Mouse (Mus musculus): ENCODE measurements around the gene Dysf. TPM values are rescaled to one million over a fixed set of nuclear protein-coding genes. Genes with fewer than 3 reads are reported as not detected.

Gene Dysf
- polyA plus RNA-seq, 1 experiment from 2014 or later: 1.7 TPM

GRCm38 (mm10) chr6:84156481-84157025, 148.2 kb downstream of the Dysf start:
- ATAC-seq: no peak
- H3K4me3 ChIP-seq (replicated peaks; ENCODE audit: low read length): no peak overlapping the region
- H3K9ac ChIP-seq (replicated peaks; ENCODE audit: low read depth, low read length): no peak overlapping the region
- H3K4me2 ChIP-seq (ENCODE audit: low read length): no peak overlapping the region
- H3K36me3 ChIP-seq (ENCODE audit: control insufficient read depth, insufficient read depth): no peaks in the 10 kb centered on the region
- H3K9me3 ChIP-seq (ENCODE audit: control insufficient read depth, low read length): no peaks in the 10 kb centered on the region
- no peak overlapping the region for H3K27ac ChIP-seq (ENCODE audit: low read length)
- no peaks in the 10 kb centered on the region for H3K27me3 ChIP-seq (replicated peaks; ENCODE audit: control insufficient read depth, insufficient read depth, low read length)
- 80% methylated on average over 4 of the region's 4 CpGs for WGBS
- no peaks in the 10 kb centered on the region for H3K4me1 ChIP-seq (replicated peaks; ENCODE audit: control insufficient read depth, insufficient read depth, low read length)

- Histone ChIP-seq H3K36me3 (ENCODE audit: control insufficient read depth, insufficient read depth) (no peaks in the 10 kb centered on the region), H3K27me3 (replicated peaks; ENCODE audit: control insufficient read depth, insufficient read depth, low read length) (no peaks in the 10 kb centered on the region), H3K4me2 (ENCODE audit: low read length) (no peak overlapping the region), H3K4me1 (replicated peaks; ENCODE audit: control insufficient read depth, insufficient read depth, low read length) (no peaks in the 10 kb centered on the region), H3K9me3 (ENCODE audit: control insufficient read depth, low read length) (no peaks in the 10 kb centered on the region), H3K9ac (replicated peaks; ENCODE audit: low read depth, low read length) (no peak overlapping the region), H3K4me3 (replicated peaks; ENCODE audit: low read length) (no peak overlapping the region), H3K27ac (ENCODE audit: low read length) (no peak overlapping the region)
- WGBS: 95% methylated on average over 4 of the region's 4 CpGs
- no peak for ATAC-seq
Measured at GRCm38 (mm10) chr6:84159046-84159445, 150.7 kb downstream of the Dysf start.

GRCm38 (mm10) chr6:84167612-84168011, 159.2 kb downstream of the Dysf start:
- H3K27ac ChIP-seq (ENCODE audit: low read length): no peak overlapping the region
- H3K9ac ChIP-seq (replicated peaks; ENCODE audit: low read depth, low read length): no peak overlapping the region
- no peaks in the 10 kb centered on the region for H3K27me3 ChIP-seq (replicated peaks; ENCODE audit: control insufficient read depth, insufficient read depth, low read length)
- H3K4me1 ChIP-seq (replicated peaks; ENCODE audit: control insufficient read depth, insufficient read depth, low read length): no peaks in the 10 kb centered on the region
- no peaks in the 10 kb centered on the region for H3K9me3 ChIP-seq (ENCODE audit: control insufficient read depth, low read length)
- H3K4me3 ChIP-seq (replicated peaks; ENCODE audit: low read length): no peak overlapping the region
- no peak overlapping the region for H3K4me2 ChIP-seq (ENCODE audit: low read length)
- 87% methylated on average over 14 of the region's 14 CpGs for WGBS
- no peaks in the 10 kb centered on the region for H3K36me3 ChIP-seq (ENCODE audit: control insufficient read depth, insufficient read depth)
- ATAC-seq: no peak

GRCm38 (mm10) chr6:84168571-84168970, 160.2 kb downstream of the Dysf start:
- H3K27me3 ChIP-seq (replicated peaks; ENCODE audit: control insufficient read depth, insufficient read depth, low read length): no peaks in the 10 kb centered on the region
- no peak for ATAC-seq
- H3K36me3 ChIP-seq (ENCODE audit: control insufficient read depth, insufficient read depth): no peaks in the 10 kb centered on the region
- no peaks in the 10 kb centered on the region for H3K4me1 ChIP-seq (replicated peaks; ENCODE audit: control insufficient read depth, insufficient read depth, low read length)
- H3K4me2 ChIP-seq (ENCODE audit: low read length): no peak overlapping the region
- no peak overlapping the region for H3K4me3 ChIP-seq (replicated peaks; ENCODE audit: low read length)
- WGBS: 93% methylated on average over 1 of the region's 1 CpGs
- no peak overlapping the region for H3K9ac ChIP-seq (replicated peaks; ENCODE audit: low read depth, low read length)
- H3K9me3 ChIP-seq (ENCODE audit: control insufficient read depth, low read length): no peaks in the 10 kb centered on the region
- H3K27ac ChIP-seq (ENCODE audit: low read length): no peak overlapping the region

- Histone ChIP-seq H3K4me3 (replicated peaks; ENCODE audit: low read length) (no peak overlapping the region), H3K9me3 (ENCODE audit: control insufficient read depth, low read length) (no peaks in the 10 kb centered on the region), H3K27ac (ENCODE audit: low read length) (no peak overlapping the region), H3K9ac (replicated peaks; ENCODE audit: low read depth, low read length) (no peak overlapping the region), H3K36me3 (ENCODE audit: control insufficient read depth, insufficient read depth) (no peaks in the 10 kb centered on the region), H3K4me2 (ENCODE audit: low read length) (no peak overlapping the region), H3K4me1 (replicated peaks; ENCODE audit: control insufficient read depth, insufficient read depth, low read length) (no peaks in the 10 kb centered on the region), H3K27me3 (replicated peaks; ENCODE audit: control insufficient read depth, insufficient read depth, low read length) (no peaks in the 10 kb centered on the region)
- 87% methylated on average over 6 of the region's 6 CpGs for whole genome bisulfite sequencing
- no peak for ATAC-seq
Measured at GRCm38 (mm10) chr6:84173626-84174025, 165.2 kb downstream of the Dysf start.

- Histone ChIP-seq H3K4me2 (ENCODE audit: low read length) (no peak overlapping the region), H3K9me3 (ENCODE audit: control insufficient read depth, low read length) (no peaks in the 10 kb centered on the region), H3K36me3 (ENCODE audit: control insufficient read depth, insufficient read depth) (no peaks in the 10 kb centered on the region), H3K27me3 (replicated peaks; ENCODE audit: control insufficient read depth, insufficient read depth, low read length) (no peaks in the 10 kb centered on the region), H3K4me3 (replicated peaks; ENCODE audit: low read length) (no peak overlapping the region), H3K4me1 (replicated peaks; ENCODE audit: control insufficient read depth, insufficient read depth, low read length) (no peaks in the 10 kb centered on the region), H3K27ac (ENCODE audit: low read length) (no peak overlapping the region), H3K9ac (replicated peaks; ENCODE audit: low read depth, low read length) (no peak overlapping the region)
- WGBS: 82% methylated on average over 5 of the region's 5 CpGs
- ATAC-seq: no peak
Measured at GRCm38 (mm10) chr6:84178776-84179405, 170.5 kb downstream of the Dysf start.

GRCm38 (mm10) chr6:84181452-84181851, 173.1 kb downstream of the Dysf start:
- WGBS: 55% methylated on average over 4 of the region's 4 CpGs
- Histone ChIP-seq H3K36me3 (ENCODE audit: control insufficient read depth, insufficient read depth) (no peaks in the 10 kb centered on the region), H3K4me1 (replicated peaks; ENCODE audit: control insufficient read depth, insufficient read depth, low read length) (no peaks in the 10 kb centered on the region), H3K27ac (ENCODE audit: low read length) (no peak overlapping the region), H3K9me3 (ENCODE audit: control insufficient read depth, low read length) (no peaks in the 10 kb centered on the region), H3K9ac (replicated peaks; ENCODE audit: low read depth, low read length) (no peak overlapping the region), H3K27me3 (replicated peaks; ENCODE audit: control insufficient read depth, insufficient read depth, low read length) (no peaks in the 10 kb centered on the region), H3K4me2 (ENCODE audit: low read length) (no peak overlapping the region), H3K4me3 (replicated peaks; ENCODE audit: low read length) (no peak overlapping the region)
- no peak for ATAC-seq

GRCm38 (mm10) chr6:84191656-84192250, 183.4 kb downstream of the Dysf start:
- Histone ChIP-seq H3K27me3 (replicated peaks; ENCODE audit: control insufficient read depth, insufficient read depth, low read length) (no peaks in the 10 kb centered on the region), H3K9ac (replicated peaks; ENCODE audit: low read depth, low read length) (no peak overlapping the region), H3K4me1 (replicated peaks; ENCODE audit: control insufficient read depth, insufficient read depth, low read length) (no peaks in the 10 kb centered on the region), H3K27ac (ENCODE audit: low read length) (no peak overlapping the region), H3K4me2 (ENCODE audit: low read length) (no peak overlapping the region), H3K36me3 (ENCODE audit: control insufficient read depth, insufficient read depth) (no peaks in the 10 kb centered on the region), H3K9me3 (ENCODE audit: control insufficient read depth, low read length) (no peaks in the 10 kb centered on the region), H3K4me3 (replicated peaks; ENCODE audit: low read length) (no peak overlapping the region)
- WGBS: 52% methylated on average over 6 of the region's 6 CpGs
- ATAC-seq: no peak

GRCm38 (mm10) chr6:84196511-84196910, 188.1 kb downstream of the Dysf start:
- no peak overlapping the region for H3K4me3 ChIP-seq (replicated peaks; ENCODE audit: low read length)
- H3K4me1 ChIP-seq (replicated peaks; ENCODE audit: control insufficient read depth, insufficient read depth, low read length): no peaks in the 10 kb centered on the region
- no peaks in the 10 kb centered on the region for H3K36me3 ChIP-seq (ENCODE audit: control insufficient read depth, insufficient read depth)
- no peak overlapping the region for H3K4me2 ChIP-seq (ENCODE audit: low read length)
- no peaks in the 10 kb centered on the region for H3K27me3 ChIP-seq (replicated peaks; ENCODE audit: control insufficient read depth, insufficient read depth, low read length)
- no peak for ATAC-seq
- 97% methylated on average over 5 of the region's 5 CpGs for WGBS
- no peak overlapping the region for H3K9ac ChIP-seq (replicated peaks; ENCODE audit: low read depth, low read length)
- H3K9me3 ChIP-seq (ENCODE audit: control insufficient read depth, low read length): no peaks in the 10 kb centered on the region
- no peak overlapping the region for H3K27ac ChIP-seq (ENCODE audit: low read length)
